Mouse (Mus musculus) neural tube, embryonic 14.5 days (tissue): Measurements from ENCODE around the gene Exd1. TPM values are rescaled to one million over a fixed set of nuclear protein-coding genes. Genes with fewer than 3 reads are reported as not detected.

Experiments
- polyA plus RNA-seq: library from polyadenylated mRNA; unstranded; fragments of >200 nt; fragmentation: Nextera tagmentation; extraction: Ambion mirVana; gene quantifications from 2 replicates; pipeline ENCODE4 v1.2.1, GENCODE M21; 2014

Gene Exd1
- polyA plus RNA-seq, 1 experiment from 2014 or later = 0.62 TPM

Other genes starting within 250 kb of the Exd1 start
- 2.1 and 2.7 TPM in 2 replicates for gene Dll4, start 221.8 kb downstream of the Exd1 start, polyA plus RNA-seq
- gene Chac1, start 196.4 kb downstream of the Exd1 start, polyA plus RNA-seq = 6.5 and 11.2 TPM in 2 replicates
- 5.0 and 5.9 TPM in 2 replicates for gene Ino80, start 69.9 kb downstream of the Exd1 start, polyA plus RNA-seq
- 52.6 and 67.9 TPM in 2 replicates for gene Chp1, start 70 bp upstream of the Exd1 start, polyA plus RNA-seq
- 5.6 and 8.5 TPM in 2 replicates for gene Nusap1, start 70.7 kb upstream of the Exd1 start, polyA plus RNA-seq
- 2.7 and 4.0 TPM in 2 replicates for gene Oip5, start 70.8 kb upstream of the Exd1 start, polyA plus RNA-seq
- gene Ndufaf1, start 115.2 kb upstream of the Exd1 start, polyA plus RNA-seq = 39.9 and 40.8 TPM in 2 replicates
- gene Rtf1, start 127.4 kb upstream of the Exd1 start, polyA plus RNA-seq = 41.3 and 48.9 TPM in 2 replicates
- gene Itpka, start 194.7 kb upstream of the Exd1 start, polyA plus RNA-seq = 0.15 and 0.19 TPM in 2 replicates
- 1.8 and 2.2 TPM in 2 replicates for gene Ltk, start 212.8 kb upstream of the Exd1 start, polyA plus RNA-seq
- gene Rpap1, start 239.9 kb upstream of the Exd1 start, polyA plus RNA-seq = 15.7 and 19.5 TPM in 2 replicates